Mouse (Mus musculus) heart, embryonic 15.5 days (tissue): Measurements from ENCODE around the gene Znrf3. TPM values are rescaled to one million over a fixed set of nuclear protein-coding genes. Genes with fewer than 3 reads are reported as not detected.

ENCODE experiments used
- ATAC-seq: fragments of 200-750 bp; cut with Nextera tagmentation; replicated peaks from 2 replicates; pipeline ENCODE4 v1.8.0; 2017; ENCODE audit warnings: low read depth, moderate TSS enrichment; ENCODE audit not compliant: insufficient number of reproducible peaks, insufficient read depth, low FRiP score
- H3K27ac ChIP-seq: fragments of 300-500 bp; sonication (generic); 2 replicates; pipeline ENCODE4 v1.5.1; 2015; ENCODE audit warnings: mild to moderate bottlenecking, inconsistent platforms
- H3K27me3 ChIP-seq: fragments of 300-500 bp; sonication (generic); 2 replicates; pipeline ENCODE4 v1.6.1; 2015; ENCODE audit warnings: inconsistent platforms
- H3K36me3 ChIP-seq: fragments of 300-500 bp; sonication (generic); 2 replicates; pipeline ENCODE4 v1.6.1; 2015; ENCODE audit warnings: mild to moderate bottlenecking, inconsistent platforms
- H3K4me1 ChIP-seq: fragments of 300-500 bp; sonication (generic); replicated peaks from 2 replicates; pipeline ENCODE4 v1.6.1; 2015; ENCODE audit warnings: inconsistent platforms
- H3K4me2 ChIP-seq: fragments of 300-500 bp; sonication (generic); 2 replicates; pipeline ENCODE4 v1.6.1; 2015; ENCODE audit warnings: inconsistent platforms, mild to moderate bottlenecking, moderate library complexity
- H3K4me3 ChIP-seq: fragments of 300-500 bp; sonication (generic); 2 replicates; pipeline ENCODE4 v1.5.1; 2015; ENCODE audit warnings: mild to moderate bottlenecking, inconsistent platforms
- H3K9ac ChIP-seq: fragments of 300-500 bp; sonication (generic); 2 replicates; pipeline ENCODE4 v1.6.1; 2015; ENCODE audit warnings: mild to moderate bottlenecking, inconsistent platforms
- H3K9me3 ChIP-seq: fragments of 300-500 bp; sonication (generic); replicated peaks from 2 replicates; pipeline ENCODE4 v1.6.1; 2016; ENCODE audit warnings: inconsistent platforms
- WGBS: fragments of 180-500 bp; shearing (Covaris S2); methylation state at CpG from one replicate; pipeline ENCODE4 v1.1.7; 2015; ENCODE audit warnings: mixed read lengths; 5-methylcytosine and 5-hydroxymethylcytosine counted together
- polyA plus RNA-seq: library from polyadenylated mRNA; unstranded; fragments of >200 nt; fragmentation: Nextera tagmentation; extraction: Ambion mirVana; gene quantifications from 2 replicates; pipeline ENCODE4 v1.2.1, GENCODE M21; 2015

Gene Znrf3
- polyA plus RNA-seq, 1 experiment from 2014 or later: 6.5 TPM

DNA sequence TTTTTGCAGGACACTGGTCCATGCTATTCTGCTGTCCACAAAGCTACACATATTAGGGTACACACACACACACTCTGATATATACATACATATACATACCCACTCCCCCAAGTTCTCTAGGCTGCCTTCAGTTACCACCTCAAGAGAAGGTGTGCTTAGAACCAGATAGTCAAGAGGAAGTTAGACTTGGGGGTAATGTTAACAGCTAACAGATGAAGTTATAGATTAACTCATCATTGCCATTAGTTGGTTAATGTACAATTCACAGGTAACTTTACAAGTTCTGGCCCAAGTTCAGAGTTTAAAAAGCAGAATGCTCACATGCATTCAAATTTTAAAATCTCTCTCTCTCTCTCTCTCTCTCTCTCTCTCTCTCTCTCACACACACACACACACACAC lies 138.6 kb downstream of the Znrf3 start:
- no peaks in the 10 kb centered on the region for H3K9me3 ChIP-seq
- no peak overlapping the region for H3K9ac ChIP-seq
- no peak overlapping the region for H3K4me2 ChIP-seq
- no peak for ATAC-seq
- H3K27ac ChIP-seq: no peak overlapping the region
- H3K36me3 ChIP-seq: no peaks in the 10 kb centered on the region
- no peak overlapping the region for H3K4me3 ChIP-seq
- H3K4me1 ChIP-seq: peaks cover 5% of the 10 kb centered on the region
- H3K27me3 ChIP-seq: no peaks in the 10 kb centered on the region

DNA sequence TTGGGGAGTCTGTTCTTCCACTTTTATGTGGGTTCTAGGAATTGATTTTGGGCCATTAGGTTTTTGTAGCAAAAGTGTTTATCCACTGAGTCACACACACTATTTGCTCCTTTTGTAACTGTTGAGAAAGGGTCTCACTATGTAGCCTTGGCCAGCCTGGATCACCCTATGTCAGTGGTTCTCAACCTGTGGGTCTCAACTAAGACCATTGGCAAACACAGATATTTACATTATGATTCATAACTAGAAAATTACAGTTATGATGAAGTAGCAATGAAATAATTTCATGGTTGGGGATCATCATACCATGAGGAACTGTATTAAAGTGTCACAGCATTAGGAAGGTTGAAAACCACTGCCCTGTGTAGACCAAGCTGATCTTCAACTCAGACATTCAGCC lies 140.1 kb downstream of the Znrf3 start:
- H3K36me3 ChIP-seq: no peaks in the 10 kb centered on the region
- ATAC-seq: no peak
- H3K4me3 ChIP-seq: no peak overlapping the region
- H3K9ac ChIP-seq: no peak overlapping the region
- H3K9me3 ChIP-seq: no peaks in the 10 kb centered on the region
- H3K4me2 ChIP-seq: no peak overlapping the region
- H3K27ac ChIP-seq: no peak overlapping the region
- peaks cover 10% of the 10 kb centered on the region for H3K4me1 ChIP-seq
- H3K27me3 ChIP-seq: no peaks in the 10 kb centered on the region

DNA sequence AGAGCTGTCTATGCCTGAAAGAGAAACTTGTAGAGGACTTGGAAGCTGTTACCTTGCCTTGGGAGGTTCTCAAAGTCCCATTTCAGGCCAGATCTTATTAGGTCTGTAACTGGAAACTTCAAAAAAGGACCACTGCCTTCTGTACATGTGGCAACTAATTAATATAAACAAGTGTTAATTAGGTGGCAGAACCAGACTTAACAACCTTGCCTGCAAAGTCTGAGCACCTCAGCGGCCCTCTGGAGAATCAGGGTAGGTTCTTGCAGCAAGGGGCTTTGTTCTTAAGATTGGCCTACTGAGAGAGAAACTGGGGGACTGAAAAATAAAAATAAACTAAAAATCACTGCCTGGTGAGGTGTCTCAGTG lies 146.7 kb downstream of the Znrf3 start:
- peaks cover 37% of the 10 kb centered on the region for H3K4me1 ChIP-seq
- H3K4me2 ChIP-seq: peak overlapping the region; percentile 21; the same call in 1 of the 2 replicates
- no peaks in the 10 kb centered on the region for H3K27me3 ChIP-seq
- no peak for ATAC-seq
- H3K9me3 ChIP-seq: no peaks in the 10 kb centered on the region
- H3K27ac ChIP-seq: no peak overlapping the region; the same call in 1 of the 2 replicates
- no peaks in the 10 kb centered on the region for H3K36me3 ChIP-seq
- H3K4me3 ChIP-seq: no peak overlapping the region
- WGBS: 52% methylated on average over 1 of the region's 1 CpGs
- no peak overlapping the region for H3K9ac ChIP-seq

DNA sequence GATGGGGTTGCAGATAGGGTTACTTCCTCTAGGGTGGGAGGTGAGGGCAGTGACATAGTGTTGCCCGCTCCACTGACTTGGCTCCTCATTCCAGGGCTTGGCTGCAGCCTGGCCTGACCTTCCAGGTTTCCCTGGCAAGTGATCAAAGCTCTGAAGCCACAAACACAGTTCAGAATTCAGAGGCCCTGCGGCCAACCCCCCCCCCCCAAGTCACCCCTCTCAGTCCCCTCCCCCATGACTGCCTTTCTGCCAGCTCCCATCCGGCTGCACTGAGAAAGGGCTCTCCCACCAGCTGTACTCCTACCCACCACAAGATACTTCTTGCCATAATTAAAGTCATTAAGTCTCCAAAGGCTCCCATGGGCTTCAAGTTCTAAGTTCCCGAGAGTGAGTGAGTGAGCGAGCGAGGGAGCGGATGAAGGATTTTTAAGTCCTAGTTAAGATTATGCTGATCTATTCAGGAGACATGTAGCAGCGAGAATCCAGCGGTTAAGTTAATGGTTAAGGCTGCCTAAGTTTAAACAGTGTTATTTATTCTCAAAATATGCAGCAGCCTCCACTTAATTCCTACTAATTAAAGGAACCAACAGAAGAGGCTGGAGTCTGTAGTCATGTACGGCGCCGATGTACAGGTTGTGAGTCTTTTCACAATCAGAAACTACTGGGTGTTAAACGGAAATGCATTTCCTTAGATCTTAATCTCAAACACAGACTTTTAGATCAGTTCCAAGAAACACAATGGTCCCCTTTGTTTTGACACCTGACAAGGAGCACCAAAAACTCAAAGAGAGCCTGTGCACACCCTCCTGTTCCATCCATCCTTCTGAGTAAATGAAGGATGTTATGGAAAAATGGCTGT lies 147.3 kb downstream of the Znrf3 start:
- Histone ChIP-seq H3K4me1 (peaks cover 35% of the 10 kb centered on the region), H3K9ac (no peak overlapping the region), H3K4me2 (peak overlapping the region; percentile 21), H3K4me3 (no peak overlapping the region), H3K36me3 (no peaks in the 10 kb centered on the region), H3K9me3 (no peaks in the 10 kb centered on the region), H3K27me3 (no peaks in the 10 kb centered on the region), H3K27ac (peak overlapping the region; percentile 57)
- 42% methylated on average over 13 of the region's 13 CpGs for WGBS
- ATAC-seq: peak; percentile 60; the same call in 1 of the 2 replicates

DNA sequence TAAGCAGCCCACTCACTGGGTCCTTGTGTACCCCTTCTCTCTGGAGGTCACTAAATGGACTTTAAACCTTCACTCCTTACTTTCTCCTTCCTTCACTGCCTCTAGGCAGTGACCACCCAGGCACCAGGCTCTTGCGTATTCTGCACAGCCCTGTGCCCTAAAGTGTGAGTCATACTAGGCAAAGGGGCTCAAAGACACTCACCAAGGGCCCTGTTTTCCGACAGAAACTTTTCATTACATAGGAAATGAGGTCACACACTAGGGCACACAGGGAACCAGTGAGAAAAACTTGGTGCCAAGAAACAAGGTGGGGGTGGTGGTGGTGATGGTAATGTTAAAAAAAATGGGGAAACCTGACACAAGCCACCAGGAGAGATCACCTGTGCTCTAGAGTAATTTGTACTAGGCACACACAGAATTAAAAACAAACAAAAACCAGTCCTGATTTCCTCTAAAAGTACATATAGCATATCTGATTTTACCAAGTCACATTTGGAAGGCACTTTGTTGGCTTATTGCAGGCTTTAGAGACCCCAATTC lies 148.0 kb downstream of the Znrf3 start:
- H3K4me2 ChIP-seq: no peak overlapping the region
- peaks cover 35% of the 10 kb centered on the region for H3K4me1 ChIP-seq
- H3K9ac ChIP-seq: no peak overlapping the region
- H3K4me3 ChIP-seq: no peak overlapping the region
- no peaks in the 10 kb centered on the region for H3K27me3 ChIP-seq
- H3K27ac ChIP-seq: peak overlapping the region; percentile 57; the same call in 1 of the 2 replicates
- no peak for ATAC-seq
- WGBS: 64% methylated on average over 2 of the region's 2 CpGs
- no peaks in the 10 kb centered on the region for H3K36me3 ChIP-seq
- H3K9me3 ChIP-seq: no peaks in the 10 kb centered on the region

DNA sequence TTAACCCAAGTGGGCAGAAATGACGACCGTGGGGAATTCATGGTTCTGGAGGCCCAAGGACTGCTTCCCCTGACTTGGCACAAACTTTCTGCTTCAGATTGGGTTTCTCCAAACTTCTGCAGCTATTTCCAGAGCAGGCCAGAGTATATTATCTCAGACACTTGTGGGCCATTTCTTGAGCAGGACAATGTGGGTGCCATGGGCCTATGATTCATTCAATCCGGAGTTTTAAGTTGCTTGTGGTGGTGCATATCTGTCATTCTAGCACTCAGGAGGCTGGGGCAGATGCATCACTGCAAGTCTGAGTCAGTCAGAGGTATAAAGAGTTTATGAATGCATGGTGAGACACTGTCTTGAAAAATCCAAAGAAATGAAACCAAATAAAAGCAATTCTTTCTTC lies 149.8 kb downstream of the Znrf3 start:
- no peaks in the 10 kb centered on the region for H3K36me3 ChIP-seq
- WGBS: 62% methylated on average over 3 of the region's 3 CpGs
- H3K9me3 ChIP-seq: no peaks in the 10 kb centered on the region
- no peak for ATAC-seq
- no peak overlapping the region for H3K4me3 ChIP-seq
- H3K4me2 ChIP-seq: no peak overlapping the region
- H3K4me1 ChIP-seq: peaks cover 32% of the 10 kb centered on the region
- H3K27ac ChIP-seq: no peak overlapping the region
- no peaks in the 10 kb centered on the region for H3K27me3 ChIP-seq
- H3K9ac ChIP-seq: no peak overlapping the region

DNA sequence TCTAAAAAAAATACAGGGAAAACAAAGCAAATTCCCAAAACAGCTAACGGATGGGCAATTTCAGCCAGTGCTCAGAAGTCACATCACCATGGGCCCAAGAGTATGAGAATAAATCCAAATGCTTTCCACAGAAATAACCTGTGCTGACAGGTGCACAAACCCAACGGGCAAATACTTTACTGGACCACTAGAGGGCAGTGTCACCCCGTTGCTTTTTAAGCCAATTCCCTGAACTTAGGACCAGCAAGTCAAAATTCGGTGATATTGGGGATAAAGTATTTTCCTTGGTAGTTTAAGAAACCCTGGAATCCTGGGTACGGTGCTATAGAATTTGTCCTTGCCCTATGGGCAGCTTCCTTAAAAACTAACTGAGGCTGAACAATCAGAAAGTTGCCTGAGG lies 154.0 kb downstream of the Znrf3 start:
- WGBS: 17% methylated on average over 5 of the region's 5 CpGs
- Histone ChIP-seq H3K9me3 (no peaks in the 10 kb centered on the region), H3K4me1 (peaks cover 9% of the 10 kb centered on the region), H3K4me3 (no peak overlapping the region), H3K9ac (no peak overlapping the region), H3K27ac (peak overlapping the region; percentile 5; the same call in 1 of the 2 replicates), H3K36me3 (0 out of 2 replicates have a peak, but pooled peaks cover 4% of the 10 kb centered on the region), H3K4me2 (no peak overlapping the region), H3K27me3 (no peaks in the 10 kb centered on the region)
- no peak for ATAC-seq

DNA sequence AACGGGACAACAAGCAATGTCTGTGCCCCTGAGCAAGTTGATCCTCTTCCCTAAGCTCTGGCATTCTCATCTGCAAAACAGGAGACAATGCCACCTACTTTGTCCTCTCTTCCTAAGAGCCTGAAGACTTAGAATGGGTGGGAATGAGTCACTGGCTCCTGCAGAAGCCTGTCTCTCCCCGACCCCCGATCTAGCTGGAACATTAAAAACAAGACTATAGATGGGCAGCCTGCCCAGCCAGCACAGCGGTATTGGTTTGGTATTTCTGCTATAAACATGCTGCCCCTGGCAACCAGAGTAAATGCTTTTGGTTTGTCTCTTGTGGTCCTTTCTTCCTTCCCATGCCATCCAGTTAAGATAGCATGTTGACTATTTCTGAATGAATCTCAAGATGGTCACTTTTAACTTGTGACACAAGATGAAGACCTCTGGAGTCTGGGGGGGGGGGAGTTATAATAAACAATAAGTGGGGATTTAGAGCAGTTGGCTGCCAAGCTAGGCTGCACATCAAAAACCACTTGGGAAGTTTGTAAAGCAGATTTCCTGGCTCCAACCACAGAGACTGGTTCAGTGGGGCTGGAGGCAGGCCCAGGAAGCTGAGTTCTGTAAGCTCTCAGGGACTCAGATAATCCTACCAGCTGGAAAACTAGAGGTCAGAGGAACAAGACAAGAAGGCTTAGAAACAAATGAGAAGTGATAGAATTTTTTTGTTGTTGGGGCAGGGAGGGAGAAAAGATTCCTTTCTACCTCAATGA lies 154.6 kb downstream of the Znrf3 start:
- Histone ChIP-seq H3K36me3 (0 out of 2 replicates have a peak, but pooled peaks cover 6% of the 10 kb centered on the region), H3K4me3 (no peak overlapping the region), H3K27me3 (no peaks in the 10 kb centered on the region), H3K9ac (no peak overlapping the region), H3K27ac (peak overlapping the region; percentile 5; the same call in 1 of the 2 replicates), H3K9me3 (no peaks in the 10 kb centered on the region), H3K4me2 (no peak overlapping the region), H3K4me1 (peaks cover 9% of the 10 kb centered on the region)
- WGBS: 49% methylated on average over 4 of the region's 4 CpGs
- ATAC-seq: no peak

DNA sequence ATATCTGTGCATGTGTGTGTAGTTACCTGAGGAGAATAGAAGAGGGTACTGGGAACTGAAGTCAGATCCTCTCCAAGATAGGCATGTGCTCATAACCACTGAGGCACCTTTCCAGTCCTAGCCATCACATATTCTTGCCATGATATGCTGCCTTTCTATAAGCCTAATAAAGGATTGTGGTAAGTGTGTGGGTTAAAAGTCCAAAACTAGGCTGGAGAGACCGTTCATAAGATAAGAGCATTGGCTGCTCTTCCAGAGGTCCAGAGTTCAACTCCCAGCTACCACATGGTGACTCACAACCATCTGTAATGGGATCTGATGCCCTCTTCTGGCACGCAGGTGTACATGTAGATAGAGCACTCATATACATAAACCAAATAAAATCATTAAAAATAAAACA lies 160.7 kb downstream of the Znrf3 start:
- 87% methylated on average over 2 of the region's 2 CpGs for WGBS
- no peak for ATAC-seq

DNA sequence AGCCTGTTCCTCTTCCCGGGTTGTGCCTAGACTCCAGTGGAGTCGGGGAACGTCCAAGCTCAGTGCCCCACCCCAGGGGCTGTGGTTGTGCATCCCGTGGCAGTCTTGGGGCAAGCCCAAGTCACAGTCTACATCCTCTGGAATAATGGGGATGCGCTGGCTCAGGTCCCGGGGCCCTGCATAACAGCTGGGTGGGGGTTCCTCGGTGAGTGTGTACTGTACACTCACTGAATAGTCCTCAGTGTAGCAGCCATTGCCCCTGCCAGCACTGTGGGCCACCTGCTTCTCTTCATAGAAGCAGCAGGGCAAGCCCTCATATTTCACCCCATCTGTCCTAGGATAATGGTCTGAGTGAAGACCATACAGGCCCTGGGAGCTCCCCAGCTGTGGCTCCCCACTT lies 163.7 kb downstream of the Znrf3 start:
- H3K4me2 ChIP-seq: no peak overlapping the region
- no peaks in the 10 kb centered on the region for H3K4me1 ChIP-seq
- H3K9ac ChIP-seq: no peak overlapping the region
- ATAC-seq: no peak
- WGBS: 85% methylated on average over 7 of the region's 7 CpGs
- no peaks in the 10 kb centered on the region for H3K9me3 ChIP-seq
- no peak overlapping the region for H3K4me3 ChIP-seq
- H3K27ac ChIP-seq: no peak overlapping the region
- H3K27me3 ChIP-seq: no peaks in the 10 kb centered on the region
- H3K36me3 ChIP-seq: peaks cover 32% of the 10 kb centered on the region

More for the DNA sequence above, 160.7 kb downstream of the Znrf3 start:
- peaks cover 35% of the 10 kb centered on the region for H3K36me3 ChIP-seq
- H3K4me1 ChIP-seq: no peaks in the 10 kb centered on the region
- H3K9ac ChIP-seq: no peak overlapping the region
- H3K27me3 ChIP-seq: no peaks in the 10 kb centered on the region
- no peak overlapping the region for H3K27ac ChIP-seq
- no peaks in the 10 kb centered on the region for H3K9me3 ChIP-seq
- H3K4me2 ChIP-seq: no peak overlapping the region
- no peak overlapping the region for H3K4me3 ChIP-seq

DNA sequence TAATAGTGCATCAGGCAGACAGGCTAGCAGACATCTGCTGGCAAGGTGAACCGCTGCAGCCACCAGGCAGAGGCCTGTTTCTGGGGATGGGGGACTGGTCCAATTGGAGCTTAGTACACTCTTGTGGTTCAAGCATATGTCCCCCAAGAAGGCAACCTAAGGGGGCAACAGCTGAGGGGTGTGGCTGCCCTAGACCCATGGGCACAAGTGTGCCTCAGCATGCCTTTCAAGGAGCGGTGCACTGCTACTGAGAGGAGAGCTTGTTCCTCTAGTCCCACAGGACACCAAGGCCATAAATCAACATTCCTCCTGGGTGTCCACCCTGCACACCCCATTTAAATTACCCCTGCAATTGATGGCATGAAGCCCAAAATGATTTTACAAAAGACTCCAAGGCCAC lies 166.2 kb downstream of the Znrf3 start:
- H3K27me3 ChIP-seq: no peaks in the 10 kb centered on the region
- H3K4me1 ChIP-seq: no peaks in the 10 kb centered on the region
- H3K4me2 ChIP-seq: no peak overlapping the region
- no peak overlapping the region for H3K9ac ChIP-seq
- ATAC-seq: no peak
- no peaks in the 10 kb centered on the region for H3K9me3 ChIP-seq
- H3K27ac ChIP-seq: no peak overlapping the region
- no peak overlapping the region for H3K4me3 ChIP-seq
- peaks cover 24% of the 10 kb centered on the region for H3K36me3 ChIP-seq
- WGBS: 90% methylated on average over 2 of the region's 2 CpGs
